ENCODE assay signal across 12 mouse cellular contexts in genomic region chr7:139530591-139531427, GRCm38 (mm10). TPM values are rescaled to one million over a fixed set of nuclear protein-coding genes. Genes with fewer than 3 reads are reported as not detected.
DNase-seq lines count a peak whose midpoint lies in the region; ATAC-seq lines count a peak whose summit lies in the region.
"Had no signal": no experiment of that assay in that cellular context is flagged by ENCODE, and none has a peak within 500 bp of the region (broad histone marks: within the 10 kb centered on the region; RNA-seq: fewer than 3 reads in every experiment).

No protein-coding gene starts in this region.

- WGBS in embryonic facial prominence, embryonic 10.5 days: 49% methylated on average over 16 of the region's 16 CpGs
- WGBS in hindbrain, embryonic 14.5 days: 27% methylated on average over 16 of the region's 16 CpGs
- WGBS in neural tube, embryonic 12.5 days: 26% methylated on average over 16 of the region's 16 CpGs

- peak; percentile 80 for ATAC-seq in hindbrain, embryonic 14.5 days (ENCODE audit: low FRiP score)
- peak; percentile 76 for ATAC-seq in neural tube, embryonic 12.5 days (ENCODE audit: low FRiP score, low read depth)
- ATAC-seq: activated CD4-positive, CD25-positive, alpha-beta regulatory T cell, adult 4 months; intestine, embryonic 15.5 days had no signal

- H3K4me3 ChIP-seq in embryonic facial prominence, embryonic 10.5 days: no peak overlapping the region
- H3K4me3 ChIP-seq in hindbrain, embryonic 14.5 days (replicated peaks; ENCODE audit: low read length): no peak overlapping the region
- no peak overlapping the region for H3K4me3 ChIP-seq in neural tube, embryonic 12.5 days
- H3K4me3 ChIP-seq: intestine, embryonic 15.5 days had no signal

- peaks cover 76% of the 10 kb centered on the region for H3K27me3 ChIP-seq in embryonic facial prominence, embryonic 10.5 days (replicated peaks; ENCODE audit: low read depth, poor library complexity, severe bottlenecking)
- peaks cover 94% of the 10 kb centered on the region for H3K27me3 ChIP-seq in hindbrain, embryonic 14.5 days (ENCODE audit: control insufficient read depth, insufficient read depth, low read length)
- peaks cover 91% of the 10 kb centered on the region for H3K27me3 ChIP-seq in neural tube, embryonic 12.5 days (replicated peaks)
- H3K27me3 ChIP-seq: intestine, embryonic 15.5 days had no signal

- H3K4me2 ChIP-seq in hindbrain, embryonic 14.5 days (replicated peaks): no peak overlapping the region
- peak overlapping the region; percentile 18; the same call in 1 of the 2 replicates for H3K4me2 ChIP-seq in neural tube, embryonic 12.5 days (replicated peaks)
- H3K4me2 ChIP-seq: intestine, embryonic 15.5 days; liver, embryonic 11.5 days had no signal

- H3K9me3 ChIP-seq in embryonic facial prominence, embryonic 10.5 days: no peaks in the 10 kb centered on the region
- no peaks in the 10 kb centered on the region for H3K9me3 ChIP-seq in hindbrain, embryonic 14.5 days (ENCODE audit: control insufficient read depth, low read length)
- H3K9me3 ChIP-seq in neural tube, embryonic 12.5 days: no peaks in the 10 kb centered on the region
- H3K9me3 ChIP-seq: intestine, embryonic 15.5 days had no signal

- no peak overlapping the region for H3K9ac ChIP-seq in hindbrain, embryonic 14.5 days
- H3K9ac ChIP-seq in neural tube, embryonic 12.5 days: no peak overlapping the region
- H3K9ac ChIP-seq: intestine, embryonic 15.5 days had no signal

- peak; percentile 73 for DNase-seq in adrenal gland, postnatal 14 days
- no peak for DNase-seq in embryonic facial prominence, embryonic 10.5 days (ENCODE audit: low spot score)
- peak; percentile 48 for DNase-seq in hindbrain, embryonic 14.5 days (ENCODE audit: low spot score)
- no peak for DNase-seq in thymus, postnatal 4 days
- no peak for DNase-seq in left cerebral cortex, adult 18-20 months (ENCODE audit: low spot score in 2 of 2)
- DNase-seq in cerebellum, adult 9-10 months: no peak
- DNase-seq: cerebellum, adult 2 months had no signal

- H3K27ac ChIP-seq in embryonic facial prominence, embryonic 10.5 days (replicated peaks): peak overlapping the region; percentile 19; the same call in 1 of the 2 replicates
- no peak overlapping the region for H3K27ac ChIP-seq in hindbrain, embryonic 14.5 days
- no peak overlapping the region for H3K27ac ChIP-seq in neural tube, embryonic 12.5 days
- H3K27ac ChIP-seq: intestine, embryonic 15.5 days had no signal

- peaks cover 28% of the 10 kb centered on the region for H3K4me1 ChIP-seq in embryonic facial prominence, embryonic 10.5 days
- 0 out of 2 replicates have a peak, but pooled peaks cover 7% of the 10 kb centered on the region for H3K4me1 ChIP-seq in hindbrain, embryonic 14.5 days (replicated peaks; ENCODE audit: control insufficient read depth, insufficient read depth, low read length)
- H3K4me1 ChIP-seq in neural tube, embryonic 12.5 days: peaks cover 23% of the 10 kb centered on the region
- H3K4me1 ChIP-seq: intestine, embryonic 15.5 days had no signal

- peaks cover 19% of the 10 kb centered on the region for H3K36me3 ChIP-seq in embryonic facial prominence, embryonic 10.5 days (replicated peaks)
- H3K36me3 ChIP-seq in hindbrain, embryonic 14.5 days (replicated peaks; ENCODE audit: control insufficient read depth, insufficient read depth): peaks cover 10% of the 10 kb centered on the region; the same call in 1 of the 2 replicates
- peaks cover 9% of the 10 kb centered on the region; the same call in 1 of the 2 replicates for H3K36me3 ChIP-seq in neural tube, embryonic 12.5 days

RNA-seq across cellular contexts. Expression of gene Nkx6-2, which starts 51.8 kb away (rescaled TPM):
- not detected in 2 replicates for total RNA-seq in adrenal gland, postnatal 14 days (2021)
- 3.8 and 15.1 TPM in 2 replicates for polyA plus RNA-seq in embryonic facial prominence, embryonic 10.5 days (2016; fragmentation: Nextera tagmentation; extraction: Ambion mirVana)
- polyA plus RNA-seq in hindbrain, embryonic 14.5 days (2014; fragmentation: Nextera tagmentation; extraction: Ambion mirVana): 13.7 and 15.1 TPM in 2 replicates
- 10.5 and 13.9 TPM in 2 replicates for polyA plus RNA-seq in neural tube, embryonic 12.5 days (2016; fragmentation: Nextera tagmentation; extraction: Ambion mirVana)
- total RNA-seq in left cerebral cortex, adult 18-20 months (2021): 1 to 10 TPM; 5.5 to 6.2 TPM
- total RNA-seq: megakaryocyte progenitor cell, adult 5-6 weeks had no signal
- polyA plus RNA-seq: activated CD4-positive, CD25-positive, alpha-beta regulatory T cell, adult 4 months had no signal

Comparison
In these comparisons a context has a peak if more than half of its experiments do, and no peak if none do; other contexts are left out.
1. DNase-seq: peak in adrenal gland, postnatal 14 days (single experiment) and hindbrain, embryonic 14.5 days (single experiment); none in embryonic facial prominence, embryonic 10.5 days (single experiment), thymus, postnatal 4 days (single experiment), left cerebral cortex, adult 18-20 months (0 of 2) and cerebellum, adult 9-10 months (single experiment).